Mouse (Mus musculus) forebrain, embryonic 15.5 days (tissue): ENCODE measurements around the gene 1110032F04Rik. TPM values are rescaled to one million over a fixed set of nuclear protein-coding genes. Genes with fewer than 3 reads are reported as not detected.

ENCODE experiments used
- polyA plus RNA-seq: library from polyadenylated mRNA; unstranded; fragments of >200 nt; fragmentation: Nextera tagmentation; extraction: Ambion mirVana; gene quantifications from 2 replicates; pipeline ENCODE4 v1.2.1, GENCODE M21; 2015

1110032F04Rik gene
- polyA plus RNA-seq, 1 experiment from 2014 or later: 3.5 TPM

Other genes starting within 250 kb of the 1110032F04Rik start
- 0.19 and 0.46 TPM in 2 replicates for gene Il12a, start 178.9 kb upstream of the 1110032F04Rik start, polyA plus RNA-seq
- gene Ift80, start 135.0 kb downstream of the 1110032F04Rik start, polyA plus RNA-seq: 10.9 and 11.7 TPM in 2 replicates
- gene Smc4, start 135.2 kb downstream of the 1110032F04Rik start, polyA plus RNA-seq: 102 and 106 TPM in 2 replicates
- 85.1 and 85.4 TPM in 2 replicates for gene Trim59, start 175.2 kb downstream of the 1110032F04Rik start, polyA plus RNA-seq